Mouse (Mus musculus): ENCODE measurements around the gene Nin.

DNA sequence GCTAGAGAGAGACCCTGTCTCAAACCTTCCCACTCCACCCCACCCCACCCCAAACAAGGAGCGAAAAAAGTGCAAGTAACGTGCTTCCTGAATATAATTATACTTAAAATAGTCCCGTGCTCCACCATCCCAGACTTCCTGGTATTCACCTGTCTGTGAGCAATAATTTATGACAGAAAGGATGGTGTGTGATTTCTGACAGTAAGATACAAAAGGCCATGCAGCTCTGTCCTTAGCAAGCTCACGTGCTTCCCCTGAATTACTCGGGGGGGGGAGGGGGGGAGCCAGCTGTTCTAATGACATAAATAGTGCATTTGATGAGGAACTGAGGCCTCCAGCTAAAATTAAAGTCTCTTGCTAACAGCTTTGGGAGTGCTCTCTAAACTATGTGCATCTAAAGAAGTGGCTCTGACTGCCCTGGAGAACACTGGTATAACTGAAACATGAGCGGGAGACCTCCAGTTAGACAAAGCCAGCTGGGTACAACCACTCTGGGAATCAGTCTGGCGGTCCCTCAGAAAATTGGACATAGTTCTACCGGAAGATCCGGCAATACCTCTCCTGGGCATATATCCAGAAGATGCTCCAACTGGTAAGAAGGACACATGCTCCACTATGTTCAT, 136.0 kb downstream of the Nin start:
- TF ChIP-seq CTCF (IDR thresholded peaks at IDR 0.05; ENCODE audit: low read depth, low read length) (no peak), GATA1 (IDR thresholded peaks at IDR 0.05; ENCODE audit: borderline replicate concordance, low read length) (no peak), TAL1 (conservative IDR thresholded peaks at IDR 0.05; ENCODE audit: low read depth, low read length) (no peak), POLR2AphosphoS5 (IDR thresholded peaks at IDR 0.05; ENCODE audit: insufficient replicate concordance, low read depth, low read length) (no peak)
